Mouse (Mus musculus) liver, embryonic 11.5 days (tissue): ENCODE data around the gene Gabra2. TPM values are rescaled to one million over a fixed set of nuclear protein-coding genes. Genes with fewer than 3 reads are reported as not detected.

Experiments
- ATAC-seq: fragments of 200-750 bp; cut with Nextera tagmentation; replicated peaks from 2 replicates; pipeline ENCODE4 v1.8.0; 2017; ENCODE audit warnings: moderate number of reproducible peaks, mild to moderate bottlenecking, moderate TSS enrichment, moderate library complexity; ENCODE audit not compliant: low FRiP score
- DNase-seq: peaks from one replicate; pipeline ENCODE4 v3.0.0-alpha.2; 2017; ENCODE audit warnings: low spot score
- H3K27ac ChIP-seq: fragments of 300-500 bp; sonication (generic); 2 replicates; pipeline ENCODE4 v1.5.1; 2014; ENCODE audit warnings: mild to moderate bottlenecking, low read depth, low read length, control low read depth
- H3K27me3 ChIP-seq: fragments of 300-500 bp; sonication (generic); replicated peaks from 2 replicates; pipeline ENCODE4 v1.6.1; 2014; ENCODE audit warnings: low read length, mixed read lengths; ENCODE audit not compliant: control insufficient read depth, insufficient read depth
- H3K36me3 ChIP-seq: fragments of 300-500 bp; sonication (generic); 2 replicates; pipeline ENCODE4 v1.6.1; 2014; ENCODE audit warnings: mild to moderate bottlenecking, low read length, moderate library complexity, mixed read lengths; ENCODE audit not compliant: control insufficient read depth, insufficient read depth
- H3K4me1 ChIP-seq: fragments of 300-500 bp; sonication (generic); replicated peaks from 2 replicates; pipeline ENCODE4 v1.6.1; 2014; ENCODE audit warnings: low read length, mixed read lengths; ENCODE audit not compliant: control insufficient read depth, insufficient read depth
- H3K4me2 ChIP-seq: fragments of 300-500 bp; sonication (generic); 2 replicates; pipeline ENCODE4 v1.6.1; 2014; ENCODE audit warnings: mild to moderate bottlenecking, control low read depth, moderate library complexity
- H3K4me3 ChIP-seq: fragments of 300-500 bp; sonication (generic); 2 replicates; pipeline ENCODE4 v1.5.1; 2014; ENCODE audit warnings: low read depth, low read length, control low read depth
- H3K9ac ChIP-seq: fragments of 300-500 bp; sonication (generic); 2 replicates; pipeline ENCODE4 v1.6.1; 2014; ENCODE audit warnings: low read depth, low read length, control low read depth
- H3K9me3 ChIP-seq: fragments of 300-500 bp; sonication (generic); 2 replicates; pipeline ENCODE4 v1.6.1; 2016; ENCODE audit warnings: low read length, inconsistent platforms, mixed read lengths; ENCODE audit not compliant: control insufficient read depth
- WGBS: fragments of 180-500 bp; shearing (Covaris S2); extraction: QIAGEN DNeasy Blood & Tissue Kit; methylation state at CpG from one replicate; pipeline ENCODE4 v1.1.7; 2014; 5-methylcytosine and 5-hydroxymethylcytosine counted together
- polyA plus RNA-seq: library from polyadenylated mRNA; unstranded; fragments of >200 nt; fragmentation: Nextera tagmentation; extraction: Ambion mirVana; gene quantifications from 2 replicates; pipeline ENCODE4 v1.2.1, GENCODE M21; 2014

Gabra2 gene
- polyA plus RNA-seq, 1 experiment from 2014 or later = 0.56 TPM

- 78% methylated on average over 2 of the region's 2 CpGs for WGBS
- Histone ChIP-seq H3K36me3 (no peaks in the 10 kb centered on the region), H3K27ac (no peak overlapping the region), H3K27me3 (peaks cover 18% of the 10 kb centered on the region), H3K4me2 (no peak overlapping the region), H3K4me3 (no peak overlapping the region), H3K9me3 (no peaks in the 10 kb centered on the region), H3K4me1 (no peaks in the 10 kb centered on the region), H3K9ac (no peak overlapping the region)
- no peak for ATAC-seq
- no peak for DNase-seq
Observed at GRCm38 (mm10) chr5:71091926-71092325, 3.7 kb downstream of the Gabra2 start.

DNA sequence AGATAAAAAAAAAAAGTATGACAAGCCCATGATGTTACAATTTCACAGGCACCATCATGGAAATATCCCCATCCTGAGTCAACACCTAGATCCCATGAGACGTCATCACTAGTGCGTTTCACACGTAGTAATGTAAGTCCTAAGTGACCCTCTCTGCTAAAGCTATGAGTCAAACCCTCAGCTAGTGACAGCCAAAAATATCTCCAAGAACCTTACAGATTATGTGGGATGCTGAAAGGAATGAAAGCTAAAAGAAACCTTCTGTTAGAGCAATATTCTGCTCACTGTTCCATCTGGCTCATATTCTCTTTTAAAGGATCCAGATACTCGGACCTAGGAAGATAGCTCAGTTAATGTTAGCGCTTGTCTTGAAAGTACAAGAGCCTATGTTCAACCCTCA, 16.8 kb downstream of the Gabra2 start:
- ATAC-seq (no peak), DNase-seq (no peak)
- no peak overlapping the region for H3K4me2 ChIP-seq
- H3K9me3 ChIP-seq = no peaks in the 10 kb centered on the region
- no peak overlapping the region for H3K4me3 ChIP-seq
- 89% methylated on average over 5 of the region's 5 CpGs for WGBS
- H3K36me3 ChIP-seq = no peaks in the 10 kb centered on the region
- H3K4me1 ChIP-seq = no peaks in the 10 kb centered on the region
- H3K27ac ChIP-seq = no peak overlapping the region
- no peak overlapping the region for H3K9ac ChIP-seq
- no peaks in the 10 kb centered on the region for H3K27me3 ChIP-seq

DNA sequence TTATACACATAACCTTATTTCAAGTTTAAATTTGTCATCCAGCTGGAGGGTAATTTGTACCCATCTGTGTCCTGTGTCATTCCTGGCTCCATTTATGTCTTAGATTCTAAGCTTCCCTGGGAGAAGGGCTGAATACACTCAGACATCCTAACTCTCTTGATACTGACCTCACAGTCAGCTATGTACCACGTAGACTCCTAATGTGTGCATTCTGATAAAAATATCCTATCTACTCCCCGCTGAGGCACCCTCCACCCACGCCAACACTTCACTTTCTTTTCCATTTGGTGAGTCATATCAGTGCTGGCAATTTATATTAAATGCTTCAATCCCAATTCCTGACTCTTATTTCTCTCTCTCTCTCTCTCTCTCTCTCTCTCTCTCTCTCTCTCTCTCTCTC, 34.0 kb downstream of the Gabra2 start:
- Histone ChIP-seq H3K9ac (no peak overlapping the region), H3K4me2 (no peak overlapping the region), H3K27me3 (no peaks in the 10 kb centered on the region), H3K27ac (no peak overlapping the region), H3K4me3 (no peak overlapping the region), H3K36me3 (no peaks in the 10 kb centered on the region), H3K9me3 (no peaks in the 10 kb centered on the region), H3K4me1 (no peaks in the 10 kb centered on the region)
- WGBS = 53% methylated on average over 3 of the region's 3 CpGs
- ATAC-seq (no peak), DNase-seq (no peak)

DNA sequence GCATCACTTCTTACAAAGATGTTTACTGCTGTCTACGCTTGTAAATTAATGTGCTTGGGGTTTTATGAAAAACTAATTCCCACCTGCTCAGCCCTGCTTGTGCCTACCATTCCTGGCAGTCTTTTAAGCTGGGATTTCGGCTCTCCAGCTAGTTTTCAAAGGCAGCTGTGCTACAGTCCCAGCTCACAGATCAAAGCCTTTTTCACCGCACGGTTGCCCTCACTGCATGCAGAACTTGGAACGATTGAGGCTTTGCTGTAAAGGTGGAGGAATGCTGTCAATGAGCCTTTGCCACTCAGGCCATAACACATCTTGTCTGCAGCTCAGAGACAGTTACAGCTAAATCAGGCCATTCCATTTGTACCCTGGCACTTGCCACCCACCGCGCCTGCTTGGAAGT, 37.6 kb downstream of the Gabra2 start:
- 78% methylated on average over 7 of the region's 7 CpGs for WGBS
- no peak overlapping the region for H3K4me3 ChIP-seq
- H3K4me1 ChIP-seq = no peaks in the 10 kb centered on the region
- H3K4me2 ChIP-seq = no peak overlapping the region
- H3K36me3 ChIP-seq = no peaks in the 10 kb centered on the region
- no peak overlapping the region for H3K9ac ChIP-seq
- H3K27me3 ChIP-seq = no peaks in the 10 kb centered on the region
- ATAC-seq (no peak), DNase-seq (no peak)
- H3K9me3 ChIP-seq = no peaks in the 10 kb centered on the region
- no peak overlapping the region for H3K27ac ChIP-seq

DNA sequence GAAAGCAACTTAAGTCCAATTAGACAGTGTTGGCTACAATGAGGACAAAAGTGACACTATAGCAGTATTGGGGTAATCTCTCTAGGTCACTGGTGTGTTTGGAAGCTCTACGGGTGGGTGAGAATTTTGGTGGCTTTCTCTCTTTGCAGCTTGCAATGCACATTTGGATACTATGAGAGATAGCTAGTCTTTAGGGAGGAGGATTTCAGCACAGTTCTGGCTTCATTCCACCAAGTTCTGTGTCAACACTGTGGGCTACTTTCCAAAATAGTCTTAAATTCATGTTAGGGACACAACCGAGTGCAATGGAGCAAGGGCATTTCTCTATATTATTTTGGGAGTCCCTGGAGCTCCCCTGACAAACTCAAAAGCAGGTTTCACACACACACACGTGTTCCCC, 58.3 kb downstream of the Gabra2 start:
- no peak overlapping the region for H3K4me3 ChIP-seq
- WGBS = 73% methylated on average over 3 of the region's 3 CpGs
- H3K9ac ChIP-seq = no peak overlapping the region
- H3K27ac ChIP-seq = no peak overlapping the region
- H3K9me3 ChIP-seq = no peaks in the 10 kb centered on the region
- no peaks in the 10 kb centered on the region for H3K4me1 ChIP-seq
- no peaks in the 10 kb centered on the region for H3K36me3 ChIP-seq
- H3K4me2 ChIP-seq = no peak overlapping the region
- H3K27me3 ChIP-seq = no peaks in the 10 kb centered on the region
- DNase-seq = no peak
- no peak for ATAC-seq

DNA sequence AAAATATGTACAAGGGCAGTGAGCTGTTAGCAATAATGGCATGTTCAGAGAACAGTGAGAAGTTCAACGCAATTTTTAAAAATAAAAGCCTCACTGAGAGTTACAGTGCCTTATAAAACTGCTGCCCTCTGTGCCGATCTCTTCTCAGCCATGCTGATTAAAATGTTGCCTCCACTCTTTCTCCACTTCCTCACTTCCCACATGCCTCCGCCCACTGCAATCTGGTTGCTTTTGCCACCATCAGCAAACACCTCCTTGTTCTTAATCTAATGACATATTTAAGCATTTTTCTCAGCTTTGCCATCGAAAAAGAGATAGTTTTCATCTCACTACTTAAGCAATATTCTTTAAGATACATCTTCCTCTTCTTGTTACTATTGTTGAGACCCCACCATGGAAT, 69.7 kb downstream of the Gabra2 start:
- H3K9me3 ChIP-seq = no peaks in the 10 kb centered on the region
- H3K9ac ChIP-seq = no peak overlapping the region
- no peak overlapping the region for H3K4me2 ChIP-seq
- DNase-seq (no peak), ATAC-seq (no peak)
- no peak overlapping the region for H3K4me3 ChIP-seq
- no peak overlapping the region for H3K27ac ChIP-seq
- 69% methylated on average over 4 of the region's 4 CpGs for WGBS
- H3K4me1 ChIP-seq = no peaks in the 10 kb centered on the region
- no peaks in the 10 kb centered on the region for H3K27me3 ChIP-seq
- H3K36me3 ChIP-seq = no peaks in the 10 kb centered on the region

- Histone ChIP-seq H3K27me3 (no peaks in the 10 kb centered on the region), H3K9me3 (no peaks in the 10 kb centered on the region), H3K4me2 (no peak overlapping the region)
Observed at GRCm38 (mm10) chr5:71011751-71012150, 83.9 kb downstream of the Gabra2 start.

GRCm38 (mm10) chr5:71011271-71011670, 84.4 kb downstream of the Gabra2 start:
- Histone ChIP-seq H3K9me3 (no peaks in the 10 kb centered on the region), H3K9ac (no peak overlapping the region), H3K27me3 (no peaks in the 10 kb centered on the region), H3K4me2 (no peak overlapping the region), H3K36me3 (no peaks in the 10 kb centered on the region), H3K4me1 (no peaks in the 10 kb centered on the region), H3K4me3 (no peak overlapping the region), H3K27ac (no peak overlapping the region)
- no peak for ATAC-seq
- no peak for DNase-seq
- 66% methylated on average over 2 of the region's 2 CpGs for WGBS

More at GRCm38 (mm10) chr5:71011751-71012150, 83.9 kb downstream of the Gabra2 start:
- Histone ChIP-seq H3K4me1 (no peaks in the 10 kb centered on the region), H3K36me3 (no peaks in the 10 kb centered on the region), H3K9ac (no peak overlapping the region), H3K4me3 (no peak overlapping the region), H3K27ac (no peak overlapping the region)
- no peak for DNase-seq
- ATAC-seq = no peak
- WGBS = 76% methylated on average over 2 of the region's 2 CpGs

DNA sequence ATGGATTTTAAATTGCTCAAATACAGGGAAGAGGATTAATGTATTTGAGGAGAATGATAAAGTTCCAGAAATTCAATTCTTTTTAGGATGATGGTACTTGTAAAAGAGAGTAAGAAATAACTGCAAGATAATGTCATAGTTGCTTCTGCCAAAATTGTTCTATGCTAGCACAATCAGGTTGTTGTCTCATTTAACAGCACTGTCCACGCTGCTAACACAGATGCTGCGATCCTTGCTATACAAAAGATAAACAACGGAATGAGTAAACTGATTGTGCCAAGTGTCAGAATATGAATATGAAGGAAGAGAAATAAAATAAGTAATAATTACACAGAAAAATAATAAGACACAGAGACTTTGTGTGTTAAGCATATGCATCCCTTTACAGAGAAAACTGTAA, 84.9 kb downstream of the Gabra2 start:
- Histone ChIP-seq H3K27ac (no peak overlapping the region), H3K4me3 (no peak overlapping the region), H3K36me3 (no peaks in the 10 kb centered on the region), H3K4me2 (no peak overlapping the region), H3K9me3 (no peaks in the 10 kb centered on the region), H3K4me1 (no peaks in the 10 kb centered on the region), H3K27me3 (no peaks in the 10 kb centered on the region), H3K9ac (no peak overlapping the region)
- 88% methylated on average over 3 of the region's 3 CpGs for WGBS
- no peak for ATAC-seq
- DNase-seq = no peak
